In genomic region chr17:5629651-5630050, GRCm38 (mm10) we compare ENCODE assay signal across 26 mouse cellular contexts.
"Had no signal": no experiment of that assay in that cellular context is flagged by ENCODE, and none has a peak within 500 bp of the region (broad histone marks: within the 10 kb centered on the region; RNA-seq: fewer than 3 reads in every experiment).

No protein-coding gene starts in this region.

- DNase-seq: cerebellum, adult 2 months; cerebellum, adult 8-10 months; cerebellum, adult 9-10 months; cerebellum, adult 9-11 months; cerebellum, postnatal 10 days; cerebellum, postnatal 14 days; cerebellum, postnatal 25 days; cerebellum, postnatal 36 days; embryo, embryonic 11 days; gastrocnemius, adult 2 months; gastrocnemius, postnatal 10 days; gastrocnemius, postnatal 14 days; gastrocnemius, postnatal 25 days; gastrocnemius, postnatal 36 days; heart, adult 11 months; heart, adult 18-20 months; heart, adult 2 months had no signal

- H3K27ac ChIP-seq: embryonic facial prominence, embryonic 10.5 days; embryonic facial prominence, embryonic 12.5 days; embryonic facial prominence, embryonic 13.5 days; embryonic facial prominence, embryonic 15.5 days; forebrain, embryonic 10.5 days; forebrain, embryonic 13.5 days; gastrocnemius, adult 2 months; heart, adult 2 months; heart, embryonic 10.5 days had no signal

- H3K9me3 ChIP-seq: embryonic facial prominence, embryonic 10.5 days; embryonic facial prominence, embryonic 12.5 days; embryonic facial prominence, embryonic 13.5 days; embryonic facial prominence, embryonic 15.5 days; forebrain, embryonic 10.5 days; forebrain, embryonic 13.5 days; heart, embryonic 10.5 days had no signal

- H3K9ac ChIP-seq: embryonic facial prominence, embryonic 12.5 days; embryonic facial prominence, embryonic 13.5 days; embryonic facial prominence, embryonic 15.5 days; forebrain, embryonic 13.5 days had no signal

- H3K27me3 ChIP-seq: embryonic facial prominence, embryonic 12.5 days; embryonic facial prominence, embryonic 13.5 days; embryonic facial prominence, embryonic 15.5 days; forebrain, embryonic 13.5 days had no signal

- ATAC-seq: forebrain, embryonic 13.5 days; forebrain, embryonic 14.5 days had no signal

- H3K4me3 ChIP-seq: embryonic facial prominence, embryonic 10.5 days; embryonic facial prominence, embryonic 12.5 days; embryonic facial prominence, embryonic 13.5 days; embryonic facial prominence, embryonic 15.5 days; erythroblast, embryonic 14.5 days; forebrain, embryonic 10.5 days; forebrain, embryonic 13.5 days; gastrocnemius, adult 2 months; heart, adult 2 months; heart, embryonic 10.5 days had no signal

- H3K4me2 ChIP-seq: embryonic facial prominence, embryonic 12.5 days; embryonic facial prominence, embryonic 13.5 days; embryonic facial prominence, embryonic 15.5 days; forebrain, embryonic 13.5 days had no signal

- H3K4me1 ChIP-seq: embryonic facial prominence, embryonic 15.5 days; forebrain, embryonic 10.5 days; forebrain, embryonic 13.5 days; heart, embryonic 10.5 days had no signal

- H3K36me3 ChIP-seq: embryonic facial prominence, embryonic 10.5 days; embryonic facial prominence, embryonic 12.5 days; embryonic facial prominence, embryonic 13.5 days; embryonic facial prominence, embryonic 15.5 days; forebrain, embryonic 10.5 days; heart, embryonic 10.5 days had no signal
